Mouse (Mus musculus) midbrain, embryonic 16.5 days (tissue): ENCODE results near the gene Uhrf1. TPM values are rescaled to one million over a fixed set of nuclear protein-coding genes. Genes with fewer than 3 reads are reported as not detected.

Source experiments
- ATAC-seq: fragments of 200-750 bp; cut with Nextera tagmentation; 2 replicates; pipeline ENCODE4 v1.8.0; 2017; ENCODE audit warnings: moderate TSS enrichment
- H3K27ac ChIP-seq: fragments of 300-500 bp; sonication (generic); 2 replicates; pipeline ENCODE4 v1.5.1; 2014; ENCODE audit warnings: mild to moderate bottlenecking, low read length, mixed read lengths
- H3K27me3 ChIP-seq: fragments of 300-500 bp; sonication (generic); 2 replicates; pipeline ENCODE4 v1.6.1; 2014; ENCODE audit warnings: low read depth, low read length, mixed read lengths; ENCODE audit not compliant: control insufficient read depth, insufficient read depth
- H3K36me3 ChIP-seq: fragments of 300-500 bp; sonication (generic); 2 replicates; pipeline ENCODE4 v1.6.1; 2014; ENCODE audit warnings: mild to moderate bottlenecking, low read length, moderate library complexity, mixed read lengths; ENCODE audit not compliant: control insufficient read depth, insufficient read depth
- H3K4me1 ChIP-seq: fragments of 300-500 bp; sonication (generic); 2 replicates; pipeline ENCODE4 v1.6.1; 2014; ENCODE audit warnings: mild to moderate bottlenecking, low read length, mixed read lengths; ENCODE audit not compliant: control insufficient read depth, insufficient read depth
- H3K4me2 ChIP-seq: fragments of 300-500 bp; sonication (generic); 2 replicates; pipeline ENCODE4 v1.6.1; 2014; ENCODE audit warnings: mild to moderate bottlenecking, low read length, mixed read lengths
- H3K4me3 ChIP-seq: fragments of 300-500 bp; sonication (generic); 2 replicates; pipeline ENCODE4 v1.5.1; 2014; ENCODE audit warnings: low read depth, mild to moderate bottlenecking, low read length, moderate library complexity, mixed read lengths
- H3K9ac ChIP-seq: fragments of 300-500 bp; sonication (generic); 2 replicates; pipeline ENCODE4 v1.6.1; 2014; ENCODE audit warnings: low read depth, low read length, mixed read lengths
- H3K9me3 ChIP-seq: fragments of 300-500 bp; sonication (generic); replicated peaks from 2 replicates; pipeline ENCODE4 v1.6.1; 2014; ENCODE audit warnings: mild to moderate bottlenecking, low read length, mixed read lengths; ENCODE audit not compliant: control insufficient read depth, poor library complexity, severe bottlenecking
- WGBS: fragments of 180-500 bp; shearing (Covaris S2); extraction: QIAGEN DNeasy Blood & Tissue Kit; methylation state at CpG from one replicate; pipeline ENCODE4 v1.1.7; 2014; 5-methylcytosine and 5-hydroxymethylcytosine counted together
- polyA plus RNA-seq: library from polyadenylated mRNA; unstranded; fragments of >200 nt; fragmentation: Nextera tagmentation; extraction: Ambion mirVana; gene quantifications from 2 replicates; pipeline ENCODE4 v1.2.1, GENCODE M21; 2015

The Uhrf1 gene
- polyA plus RNA-seq, 1 experiment from 2014 or later, result 11.6 TPM

DNA sequence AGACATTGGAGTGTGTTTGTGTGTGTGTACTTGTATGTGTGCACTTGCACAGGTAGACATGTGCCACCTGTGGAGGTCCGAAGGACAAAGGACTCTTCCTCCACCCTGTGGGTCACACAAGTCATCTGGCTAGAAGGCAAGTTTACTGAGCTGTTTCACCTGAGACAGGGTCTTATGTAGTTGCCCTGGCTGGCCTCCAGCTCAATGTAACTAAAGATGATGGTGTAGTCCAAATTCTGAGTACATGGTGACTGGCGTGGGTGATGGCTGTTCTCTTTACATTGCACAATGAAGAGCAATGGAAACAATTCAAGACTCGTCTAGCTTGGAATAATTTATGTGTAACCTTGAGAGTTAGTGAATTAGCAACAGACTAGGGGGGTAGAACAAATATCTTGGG is 21.3 kb downstream of the Uhrf1 start:
- H3K9ac ChIP-seq, result no peak overlapping the region
- 75% methylated on average over 3 of the region's 3 CpGs for WGBS
- H3K36me3 ChIP-seq, result no peaks in the 10 kb centered on the region
- no peak overlapping the region for H3K4me3 ChIP-seq
- H3K27ac ChIP-seq, result no peak overlapping the region
- H3K9me3 ChIP-seq, result no peaks in the 10 kb centered on the region
- H3K4me2 ChIP-seq, result no peak overlapping the region
- no peak for ATAC-seq
- H3K27me3 ChIP-seq, result no peaks in the 10 kb centered on the region
- peaks cover 20% of the 10 kb centered on the region for H3K4me1 ChIP-seq

DNA sequence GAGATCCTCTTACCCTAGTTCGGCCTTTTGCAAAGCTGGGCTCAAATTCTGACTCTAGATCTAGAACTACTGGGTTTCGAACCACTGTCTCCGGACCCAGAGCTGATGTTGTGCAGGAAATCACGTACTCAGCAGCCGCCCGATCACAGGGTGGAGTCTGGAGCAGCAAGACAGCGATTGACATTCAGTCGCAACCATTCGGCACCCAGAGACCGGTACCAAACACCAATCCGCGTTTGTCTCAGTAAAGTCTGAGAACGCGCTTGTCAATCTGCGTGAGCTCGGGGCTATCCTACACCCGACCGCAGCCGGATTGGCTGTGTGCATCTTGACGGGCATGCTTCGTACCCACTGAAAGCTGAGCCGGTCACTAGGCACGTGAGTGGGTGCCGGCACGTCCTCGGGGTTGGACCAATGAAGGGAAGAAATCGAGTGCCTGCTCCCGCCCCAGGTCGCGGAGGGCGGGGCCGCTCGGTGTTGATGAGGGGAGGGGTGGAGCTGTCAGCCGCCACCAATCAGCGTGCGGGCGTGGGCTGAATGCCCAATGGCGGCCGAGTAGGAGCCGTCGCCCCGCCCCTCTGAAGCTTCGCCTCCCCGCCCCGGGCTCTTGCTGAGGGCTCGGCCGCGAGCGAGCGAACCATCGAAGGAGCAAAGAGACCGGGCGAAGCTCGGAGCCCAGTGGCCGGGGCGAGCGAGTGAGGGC is 22.5 kb downstream of the Uhrf1 start, which contains the start of gene Kdm4b:
Kdm4b (plus strand) TSS at position 613 of the 703 bp plus-strand sequence.
- Histone ChIP-seq H3K27me3 (no peaks in the 10 kb centered on the region), H3K9me3 (no peaks in the 10 kb centered on the region), H3K27ac (peak within 1 kb of the TSS; percentile 96), H3K9ac (peak within 1 kb of the TSS; percentile 95), H3K4me3 (peak within 1 kb of the TSS; percentile 90), H3K36me3 (no peaks in the 10 kb centered on the region), H3K4me1 (peaks cover 28% of the 10 kb centered on the region), H3K4me2 (peak within 1 kb of the TSS; percentile 76)
- ATAC-seq, result peak; percentile 100
- under 1% methylated on average over 50 of the region's 57 CpGs for WGBS

DNA sequence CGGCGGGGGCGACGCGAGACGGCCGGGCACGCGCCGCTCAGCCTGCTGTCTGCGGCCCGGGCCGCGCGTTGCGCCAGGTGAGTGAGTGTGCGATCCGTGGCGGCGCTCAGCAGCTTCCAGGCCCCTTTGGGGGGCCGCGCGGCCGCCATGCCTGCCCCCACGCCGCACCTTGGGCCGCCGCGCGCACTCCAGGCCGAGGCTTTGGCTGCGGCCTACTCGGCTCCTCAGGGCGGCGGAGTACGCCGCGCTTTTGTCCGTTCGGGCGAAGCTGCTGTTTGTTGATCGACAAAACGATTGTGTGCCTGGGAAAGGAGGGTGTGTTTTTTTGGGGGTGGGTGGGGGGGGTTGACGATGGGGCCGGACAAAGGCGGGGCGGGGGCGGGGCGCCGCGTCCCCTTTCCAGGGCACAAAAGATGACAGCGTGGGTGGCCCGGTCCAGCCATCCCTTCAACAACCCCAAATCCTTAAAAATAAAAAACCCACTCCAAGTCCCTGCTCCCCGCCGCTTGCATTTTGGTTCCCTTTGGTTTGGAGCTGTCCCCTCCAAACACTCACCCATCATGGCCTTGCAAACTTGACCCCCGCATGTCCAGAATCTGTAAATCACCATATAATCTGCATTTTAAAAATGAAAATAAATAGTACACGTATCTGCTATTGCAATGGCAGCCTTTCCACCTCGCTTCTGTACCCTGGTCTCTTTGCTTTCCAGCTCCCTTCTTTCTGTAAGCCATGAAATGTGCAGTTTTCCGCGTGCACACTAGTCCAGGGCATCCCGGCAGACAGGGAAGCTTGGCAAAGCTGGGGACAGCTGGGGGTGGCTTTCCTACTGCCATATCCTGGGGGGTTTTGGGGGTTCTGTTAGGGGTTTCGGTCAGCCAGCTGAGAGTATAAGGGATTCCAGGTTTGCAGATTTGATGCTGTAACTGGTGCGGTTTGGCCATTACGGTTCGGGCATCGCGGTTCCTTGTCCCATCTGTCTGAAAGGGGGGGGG is 23.3 kb downstream of the Uhrf1 start:
- peak; percentile 46; the same call in 1 of the 2 replicates for ATAC-seq

DNA sequence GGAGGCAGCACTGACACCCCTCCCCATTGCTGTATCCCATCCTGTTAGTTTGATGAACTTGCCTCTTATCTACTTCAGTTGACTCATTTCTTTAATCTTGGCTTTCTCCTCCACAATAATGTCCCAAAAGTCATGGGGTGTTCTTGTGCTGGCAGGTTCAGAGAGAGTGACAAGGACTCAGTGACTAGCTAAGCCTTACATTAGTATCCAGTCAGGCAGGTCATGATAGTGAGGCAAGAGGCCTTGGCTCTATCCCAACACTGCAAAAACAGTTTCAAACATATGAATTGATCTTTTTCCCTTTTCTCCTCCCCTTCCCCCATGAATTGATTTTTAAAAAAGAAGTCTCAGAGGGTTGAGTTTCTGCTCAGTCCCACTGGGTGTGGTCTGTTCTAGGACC is 26.1 kb downstream of the Uhrf1 start:
- no peaks in the 10 kb centered on the region for H3K27me3 ChIP-seq
- H3K4me2 ChIP-seq, result no peak overlapping the region
- H3K27ac ChIP-seq, result no peak overlapping the region
- no peaks in the 10 kb centered on the region for H3K9me3 ChIP-seq
- no peaks in the 10 kb centered on the region for H3K36me3 ChIP-seq
- ATAC-seq, result no peak
- H3K4me1 ChIP-seq, result peaks cover 35% of the 10 kb centered on the region
- no peak overlapping the region for H3K9ac ChIP-seq
- H3K4me3 ChIP-seq, result no peak overlapping the region

More for the DNA sequence above, 23.3 kb downstream of the Uhrf1 start:
- H3K9me3 ChIP-seq, result no peaks in the 10 kb centered on the region
- no peaks in the 10 kb centered on the region for H3K36me3 ChIP-seq
- H3K4me2 ChIP-seq, result peak overlapping the region; percentile 76
- no peaks in the 10 kb centered on the region for H3K27me3 ChIP-seq
- H3K9ac ChIP-seq, result peak overlapping the region; percentile 95
- H3K27ac ChIP-seq, result peak overlapping the region; percentile 96
- WGBS, result 1% methylated on average over 59 of the region's 67 CpGs
- peak overlapping the region; percentile 90 for H3K4me3 ChIP-seq
- H3K4me1 ChIP-seq, result peaks cover 35% of the 10 kb centered on the region

DNA sequence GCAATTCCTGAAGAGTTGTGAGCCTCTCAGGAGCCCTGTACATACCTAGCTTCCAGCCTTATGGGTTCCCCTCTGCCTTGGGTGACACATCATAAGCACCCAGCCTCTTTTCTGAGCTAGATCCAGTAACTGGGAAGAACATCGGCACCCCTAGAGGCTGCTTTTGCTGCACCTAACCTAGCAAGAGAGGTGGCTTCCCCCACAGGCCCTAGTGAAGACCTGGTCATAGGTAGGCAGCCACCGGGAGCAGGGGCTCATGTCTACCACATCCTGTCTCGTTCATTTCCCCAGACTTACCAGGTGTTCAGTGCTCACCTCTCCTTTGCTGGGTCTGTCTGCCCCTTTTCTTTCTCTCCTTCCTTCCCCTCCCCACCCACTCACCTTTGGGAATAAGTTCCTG is 27.2 kb downstream of the Uhrf1 start:
- H3K4me1 ChIP-seq, result peaks cover 35% of the 10 kb centered on the region
- no peaks in the 10 kb centered on the region for H3K27me3 ChIP-seq
- H3K27ac ChIP-seq, result no peak overlapping the region
- H3K36me3 ChIP-seq, result no peaks in the 10 kb centered on the region
- H3K9me3 ChIP-seq, result no peaks in the 10 kb centered on the region
- 84% methylated on average over 3 of the region's 3 CpGs for WGBS
- no peak overlapping the region for H3K4me2 ChIP-seq
- no peak overlapping the region for H3K4me3 ChIP-seq
- ATAC-seq, result no peak
- H3K9ac ChIP-seq, result peak overlapping the region; percentile 14; the same call in 1 of the 2 replicates

DNA sequence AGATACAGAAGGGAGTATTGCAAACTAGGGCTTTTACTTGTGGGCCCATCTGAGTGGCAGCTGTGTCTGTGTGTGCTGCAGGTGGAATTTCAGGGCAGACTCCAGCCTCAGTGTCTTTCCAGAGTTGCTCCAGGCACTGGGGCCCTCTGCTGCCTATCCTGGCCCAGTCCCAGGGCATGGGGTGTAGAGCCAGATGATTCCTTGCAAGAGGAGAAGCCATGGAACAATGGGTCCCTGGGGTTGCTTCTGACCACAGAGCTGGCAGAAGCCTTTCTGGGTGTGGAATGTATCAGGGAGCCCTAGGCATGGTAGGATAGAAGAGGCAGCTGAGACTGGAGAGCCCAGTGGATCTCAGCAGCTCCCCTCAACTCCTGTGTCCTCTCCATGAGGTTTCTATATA is 28.1 kb downstream of the Uhrf1 start:
- no peaks in the 10 kb centered on the region for H3K27me3 ChIP-seq
- no peak overlapping the region for H3K4me2 ChIP-seq
- H3K27ac ChIP-seq, result no peak overlapping the region
- peaks cover 35% of the 10 kb centered on the region for H3K4me1 ChIP-seq
- H3K36me3 ChIP-seq, result no peaks in the 10 kb centered on the region
- ATAC-seq, result no peak
- H3K9ac ChIP-seq, result no peak overlapping the region
- no peak overlapping the region for H3K4me3 ChIP-seq
- H3K9me3 ChIP-seq, result no peaks in the 10 kb centered on the region

DNA sequence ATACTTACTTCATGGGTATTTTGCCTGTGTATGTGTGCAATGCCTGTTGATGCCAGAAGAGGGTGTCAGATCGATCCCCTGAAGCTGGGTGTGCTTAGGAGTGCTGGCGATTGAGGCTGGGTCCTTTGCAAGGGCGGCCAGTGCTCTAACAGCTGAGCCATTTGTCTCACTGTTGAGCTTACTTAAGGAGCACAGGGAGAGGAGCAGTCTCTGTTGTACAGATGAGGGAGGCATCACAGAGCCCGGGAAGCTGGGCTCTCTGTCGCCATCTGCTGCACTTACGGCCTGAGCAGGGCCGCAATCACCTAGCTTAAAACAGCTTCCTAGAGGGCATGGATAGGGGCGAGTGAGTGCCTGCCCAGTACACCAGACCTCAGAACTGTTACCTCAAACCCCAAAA is 29.9 kb downstream of the Uhrf1 start:
- Histone ChIP-seq H3K9me3 (no peaks in the 10 kb centered on the region), H3K9ac (no peak overlapping the region), H3K4me1 (peaks cover 28% of the 10 kb centered on the region), H3K27me3 (no peaks in the 10 kb centered on the region), H3K4me3 (no peak overlapping the region), H3K27ac (no peak overlapping the region), H3K36me3 (no peaks in the 10 kb centered on the region), H3K4me2 (no peak overlapping the region)
- no peak for ATAC-seq
- 43% methylated on average over 8 of the region's 8 CpGs for WGBS

DNA sequence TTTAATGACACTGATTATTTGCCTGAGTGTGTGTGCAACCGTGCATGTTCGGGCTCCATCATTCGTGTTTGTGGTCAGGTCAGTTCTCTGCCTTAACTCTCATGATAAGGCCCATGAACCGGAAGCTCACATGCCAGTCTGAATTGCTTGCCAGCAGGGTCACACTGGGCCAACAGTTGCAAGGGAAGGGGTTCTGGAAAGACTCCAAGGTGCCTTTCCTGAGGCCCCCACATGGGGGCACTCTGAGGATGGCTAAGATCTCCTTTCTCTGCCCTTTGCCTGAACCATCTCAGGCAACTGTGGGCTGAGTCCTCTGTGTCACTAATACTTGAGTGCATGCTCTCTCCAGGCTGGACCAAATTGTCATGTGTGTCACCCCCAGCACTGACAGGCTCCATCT is 34.1 kb downstream of the Uhrf1 start:
- no peak overlapping the region for H3K4me3 ChIP-seq
- 0 out of 2 replicates have a peak, but pooled peaks cover 3% of the 10 kb centered on the region for H3K4me1 ChIP-seq
- no peaks in the 10 kb centered on the region for H3K27me3 ChIP-seq
- H3K27ac ChIP-seq, result no peak overlapping the region
- no peaks in the 10 kb centered on the region for H3K36me3 ChIP-seq
- no peak for ATAC-seq
- no peaks in the 10 kb centered on the region for H3K9me3 ChIP-seq
- no peak overlapping the region for H3K9ac ChIP-seq
- H3K4me2 ChIP-seq, result no peak overlapping the region
- WGBS, result 66% methylated on average over 4 of the region's 4 CpGs

DNA sequence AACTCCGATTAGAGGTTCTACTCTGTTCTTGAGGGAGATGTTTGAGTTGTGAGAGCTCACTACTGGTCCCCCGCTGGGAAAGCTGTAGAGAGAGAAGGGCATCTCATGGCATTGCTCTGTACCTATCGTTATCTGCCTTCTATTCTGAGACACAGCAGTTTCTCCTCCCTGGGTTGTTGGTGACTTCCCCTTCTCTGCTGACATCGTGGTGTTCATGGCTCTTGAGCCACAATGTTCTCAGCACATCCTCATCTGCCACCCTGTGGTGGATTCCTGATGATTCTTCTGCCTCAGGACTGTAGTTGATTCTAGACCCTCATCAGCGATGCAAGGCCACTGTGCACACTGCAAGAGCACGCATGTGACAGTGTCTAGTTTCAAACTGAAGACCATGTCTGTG is 34.7 kb downstream of the Uhrf1 start:
- no peak overlapping the region for H3K27ac ChIP-seq
- H3K4me3 ChIP-seq, result no peak overlapping the region
- H3K27me3 ChIP-seq, result no peaks in the 10 kb centered on the region
- H3K36me3 ChIP-seq, result no peaks in the 10 kb centered on the region
- 95% methylated on average over 6 of the region's 6 CpGs for WGBS
- no peaks in the 10 kb centered on the region for H3K9me3 ChIP-seq
- H3K4me2 ChIP-seq, result no peak overlapping the region
- no peak for ATAC-seq
- 0 out of 2 replicates have a peak, but pooled peaks cover 3% of the 10 kb centered on the region for H3K4me1 ChIP-seq
- H3K9ac ChIP-seq, result no peak overlapping the region
